Mouse (Mus musculus) midbrain, embryonic 14.5 days (tissue): Measurements from ENCODE around the gene Arhgef9. TPM values are rescaled to one million over a fixed set of nuclear protein-coding genes. Genes with fewer than 3 reads are reported as not detected.
A peak's percentile ranks its signal among the peaks of the same experiment; 100 is the strongest.

Source experiments
- ATAC-seq: fragments of 200-750 bp; cut with Nextera tagmentation; 2 replicates; pipeline ENCODE4 v1.8.0; 2017; ENCODE audit warnings: moderate number of reproducible peaks, moderate library complexity; ENCODE audit not compliant: low FRiP score, low TSS enrichment
- DNase-seq: peaks from one replicate; pipeline ENCODE4 v3.0.0-alpha.2; 2015
- H3K27ac ChIP-seq: fragments of 300-500 bp; sonication (generic); replicated peaks from 2 replicates; pipeline ENCODE4 v1.5.1; 2014; ENCODE audit warnings: mild to moderate bottlenecking, low read depth, low read length, moderate library complexity
- H3K27me3 ChIP-seq: fragments of 300-500 bp; sonication (generic); 2 replicates; pipeline ENCODE4 v1.6.1; 2014; ENCODE audit warnings: low read length, control low read depth, mixed read lengths; ENCODE audit not compliant: control insufficient read depth, insufficient read depth
- H3K36me3 ChIP-seq: fragments of 300-500 bp; sonication (generic); 2 replicates; pipeline ENCODE4 v1.6.1; 2014; ENCODE audit warnings: low read length, control low read depth; ENCODE audit not compliant: control insufficient read depth, insufficient read depth
- H3K4me1 ChIP-seq: fragments of 300-500 bp; sonication (generic); 2 replicates; pipeline ENCODE4 v1.6.1; 2014; ENCODE audit warnings: mild to moderate bottlenecking, antibody characterized with exemption, low read length, control low read depth; ENCODE audit not compliant: control insufficient read depth, insufficient read depth
- H3K4me2 ChIP-seq: fragments of 300-500 bp; sonication (generic); 2 replicates; pipeline ENCODE4 v1.6.1; 2014; ENCODE audit warnings: mild to moderate bottlenecking, low read length, moderate library complexity
- H3K4me3 ChIP-seq: fragments of 300-500 bp; sonication (generic); replicated peaks from 2 replicates; pipeline ENCODE4 v1.5.1; 2014; ENCODE audit warnings: low read depth, low read length
- H3K9ac ChIP-seq: fragments of 300-500 bp; sonication (generic); replicated peaks from 2 replicates; pipeline ENCODE4 v1.6.1; 2014; ENCODE audit warnings: mild to moderate bottlenecking, low read length, moderate library complexity
- H3K9me3 ChIP-seq: fragments of 300-500 bp; sonication (generic); 2 replicates; pipeline ENCODE4 v1.6.1; 2016; ENCODE audit warnings: low read length, control low read depth, mixed read lengths; ENCODE audit not compliant: control insufficient read depth
- WGBS: fragments of 180-500 bp; shearing (Covaris S2); extraction: QIAGEN DNeasy Blood & Tissue Kit; methylation state at CpG from one replicate; pipeline ENCODE4 v1.1.7; 2014; 5-methylcytosine and 5-hydroxymethylcytosine counted together
- polyA plus RNA-seq: library from polyadenylated mRNA; unstranded; fragments of >200 nt; fragmentation: Nextera tagmentation; extraction: Ambion mirVana; gene quantifications from 2 replicates; pipeline ENCODE4 v1.2.1, GENCODE M21; 2014

Gene Arhgef9
- polyA plus RNA-seq, 1 experiment from 2014 or later = 39.4 TPM

DNA sequence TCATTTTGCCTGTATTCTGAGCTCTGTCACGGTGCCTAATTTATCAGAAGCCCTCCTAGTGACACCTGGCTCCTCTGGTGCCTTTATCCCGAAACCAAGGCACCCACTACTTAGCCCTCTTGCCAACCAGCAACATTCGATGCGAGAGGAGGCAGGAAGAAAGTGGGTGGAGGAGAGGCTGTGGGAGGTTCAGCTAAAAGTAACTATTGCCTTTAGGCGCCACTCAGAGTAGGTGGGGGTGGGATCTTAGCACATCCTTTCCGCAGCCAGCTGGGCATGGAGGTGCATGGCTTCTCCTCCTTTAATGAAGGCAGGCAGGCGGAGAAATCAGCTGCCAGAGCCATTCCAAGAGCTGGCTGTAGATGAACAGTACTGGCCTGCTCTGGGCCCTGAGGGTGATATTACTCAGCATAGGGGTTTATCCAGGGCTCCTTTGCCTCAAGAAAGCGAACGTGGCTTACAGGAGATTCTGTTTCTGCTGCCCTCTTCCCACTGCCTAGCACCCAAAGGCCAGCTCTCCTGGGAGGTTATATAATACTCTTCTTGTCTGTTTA, 39.7 kb downstream of the Arhgef9 start:
- DNase-seq = peak; percentile 34

DNA sequence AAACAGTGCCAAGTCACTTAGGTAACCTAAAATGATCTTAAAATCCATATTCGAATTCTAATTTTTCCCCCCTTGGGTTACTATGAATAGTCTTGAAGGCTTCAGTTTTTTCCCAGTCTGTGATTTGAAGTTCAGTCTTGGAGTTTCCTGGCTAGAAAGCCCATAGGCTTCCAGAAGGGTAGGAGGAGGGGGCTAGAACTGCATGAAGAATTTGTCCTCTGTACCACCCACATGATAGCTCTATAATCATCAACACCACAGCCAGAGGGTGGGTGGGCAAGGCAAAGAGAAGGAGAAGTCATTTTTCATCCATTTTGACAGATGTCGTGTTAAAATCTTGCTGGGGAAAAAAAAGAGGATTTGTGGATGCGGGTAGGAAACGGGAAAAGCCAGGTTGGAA, 58.0 kb downstream of the Arhgef9 start:
- WGBS = 84% methylated on average over 4 of the region's 4 CpGs

More for the DNA sequence above, 39.7 kb downstream of the Arhgef9 start:
- H3K4me2 ChIP-seq = no peak overlapping the region
- no peaks in the 10 kb centered on the region for H3K36me3 ChIP-seq
- peaks cover 16% of the 10 kb centered on the region; the same call in 1 of the 2 replicates for H3K4me1 ChIP-seq
- H3K9ac ChIP-seq = no peak overlapping the region
- H3K27ac ChIP-seq = no peak overlapping the region
- WGBS = 31% methylated on average over 9 of the region's 9 CpGs
- H3K9me3 ChIP-seq = no peaks in the 10 kb centered on the region
- no peaks in the 10 kb centered on the region for H3K27me3 ChIP-seq
- no peak for ATAC-seq
- no peak overlapping the region for H3K4me3 ChIP-seq

GRCm38 (mm10) chrX:95133502-95133901, 63.2 kb downstream of the Arhgef9 start:
- Histone ChIP-seq H3K4me2 (no peak overlapping the region), H3K27ac (no peak overlapping the region), H3K27me3 (no peaks in the 10 kb centered on the region), H3K36me3 (no peaks in the 10 kb centered on the region), H3K9me3 (no peaks in the 10 kb centered on the region), H3K4me3 (no peak overlapping the region), H3K9ac (no peak overlapping the region), H3K4me1 (no peaks in the 10 kb centered on the region)
- ATAC-seq = no peak
- DNase-seq = no peak
- 93% methylated on average over 5 of the region's 5 CpGs for WGBS

More for the DNA sequence above, 58.0 kb downstream of the Arhgef9 start:
- Histone ChIP-seq H3K4me3 (no peak overlapping the region), H3K27me3 (no peaks in the 10 kb centered on the region), H3K27ac (no peak overlapping the region), H3K9me3 (no peaks in the 10 kb centered on the region), H3K4me1 (no peaks in the 10 kb centered on the region), H3K9ac (no peak overlapping the region), H3K4me2 (no peak overlapping the region), H3K36me3 (no peaks in the 10 kb centered on the region)
- no peak for DNase-seq
- ATAC-seq = no peak

DNA sequence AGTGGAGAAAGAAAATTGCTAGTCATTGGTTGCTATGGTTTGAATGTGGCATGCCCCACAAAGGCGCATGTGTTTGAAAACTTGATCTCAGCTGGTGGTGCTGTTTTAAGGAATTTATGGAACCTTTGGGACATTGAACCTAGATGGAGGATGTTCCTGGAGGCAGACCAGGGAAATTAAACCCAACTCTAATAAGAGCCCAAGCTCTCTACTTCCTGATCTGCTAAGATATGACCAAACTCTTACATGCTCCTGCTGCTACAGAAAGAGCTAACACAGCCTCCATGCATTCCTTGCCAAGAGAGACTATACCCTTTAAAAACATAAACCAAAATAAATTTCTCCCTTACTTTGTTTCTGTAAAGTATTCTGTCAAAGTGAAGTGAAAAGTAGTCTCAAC, 63.7 kb downstream of the Arhgef9 start:
- WGBS = 85% methylated on average over 1 of the region's 1 CpGs
- no peak for DNase-seq

DNA sequence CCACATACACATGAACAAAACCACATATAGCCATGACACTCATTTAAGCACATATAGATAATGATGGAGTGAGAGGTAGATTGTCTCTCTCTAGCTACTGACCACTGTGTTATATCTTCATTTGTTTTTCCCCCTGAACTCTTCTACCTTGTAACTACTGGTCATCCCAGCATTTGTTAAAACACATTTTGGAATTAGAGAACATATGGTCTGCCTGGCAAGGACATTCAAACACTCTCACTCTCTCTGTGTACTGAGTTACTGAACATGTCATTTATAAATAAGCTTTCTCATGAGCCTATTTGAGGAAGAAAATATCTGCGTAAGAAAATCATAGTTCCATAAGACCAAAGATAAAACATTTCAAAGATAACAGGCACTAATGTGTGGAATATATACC, 64.9 kb downstream of the Arhgef9 start:
- H3K4me3 ChIP-seq = no peak overlapping the region
- no peak overlapping the region for H3K4me2 ChIP-seq
- 98% methylated on average over 1 of the region's 1 CpGs for WGBS
- H3K9me3 ChIP-seq = no peaks in the 10 kb centered on the region
- no peak overlapping the region for H3K27ac ChIP-seq
- H3K27me3 ChIP-seq = no peaks in the 10 kb centered on the region
- no peaks in the 10 kb centered on the region for H3K36me3 ChIP-seq
- no peak for DNase-seq
- no peak for ATAC-seq
- H3K4me1 ChIP-seq = no peaks in the 10 kb centered on the region
- H3K9ac ChIP-seq = no peak overlapping the region

More for the DNA sequence above, 63.7 kb downstream of the Arhgef9 start:
- H3K9me3 ChIP-seq = no peaks in the 10 kb centered on the region
- no peak overlapping the region for H3K4me3 ChIP-seq
- H3K27me3 ChIP-seq = no peaks in the 10 kb centered on the region
- no peaks in the 10 kb centered on the region for H3K4me1 ChIP-seq
- H3K4me2 ChIP-seq = no peak overlapping the region
- H3K27ac ChIP-seq = no peak overlapping the region
- H3K36me3 ChIP-seq = no peaks in the 10 kb centered on the region
- ATAC-seq = no peak
- H3K9ac ChIP-seq = no peak overlapping the region

DNA sequence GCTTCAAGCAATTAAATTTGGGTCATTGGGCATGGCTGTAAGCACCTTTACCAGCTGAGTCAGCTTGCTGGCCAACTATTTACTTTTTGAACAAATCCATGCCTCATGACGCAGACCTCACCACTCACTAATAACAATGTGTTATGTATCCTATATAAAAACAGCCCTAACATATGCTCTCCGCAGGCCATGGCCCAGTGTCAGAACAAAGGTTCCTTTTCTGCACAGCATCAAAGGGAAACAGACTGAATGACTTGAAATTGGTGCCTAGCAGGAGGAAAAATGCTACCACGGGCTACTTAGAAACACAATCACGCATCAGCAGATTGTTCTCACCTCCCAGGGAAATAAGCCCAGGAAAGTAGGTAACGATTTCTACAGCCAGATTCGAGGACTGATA, 73.2 kb downstream of the Arhgef9 start:
- WGBS = 48% methylated on average over 6 of the region's 6 CpGs
- H3K36me3 ChIP-seq = no peaks in the 10 kb centered on the region
- H3K27ac ChIP-seq = no peak overlapping the region
- no peaks in the 10 kb centered on the region for H3K27me3 ChIP-seq
- ATAC-seq (no peak), DNase-seq (peak; percentile 1)
- no peak overlapping the region for H3K4me3 ChIP-seq
- no peak overlapping the region for H3K9ac ChIP-seq
- no peak overlapping the region for H3K4me2 ChIP-seq
- no peaks in the 10 kb centered on the region for H3K4me1 ChIP-seq
- H3K9me3 ChIP-seq = no peaks in the 10 kb centered on the region

- H3K4me1 ChIP-seq = no peaks in the 10 kb centered on the region
- no peaks in the 10 kb centered on the region for H3K9me3 ChIP-seq
- H3K27me3 ChIP-seq = no peaks in the 10 kb centered on the region
- DNase-seq (no peak), ATAC-seq (no peak)
- H3K4me3 ChIP-seq = no peak overlapping the region
- 80% methylated on average over 3 of the region's 3 CpGs for WGBS
- H3K27ac ChIP-seq = no peak overlapping the region
- H3K36me3 ChIP-seq = no peaks in the 10 kb centered on the region
- no peak overlapping the region for H3K9ac ChIP-seq
- no peak overlapping the region for H3K4me2 ChIP-seq
Observed at GRCm38 (mm10) chrX:95104361-95104760, 92.3 kb downstream of the Arhgef9 start.

DNA sequence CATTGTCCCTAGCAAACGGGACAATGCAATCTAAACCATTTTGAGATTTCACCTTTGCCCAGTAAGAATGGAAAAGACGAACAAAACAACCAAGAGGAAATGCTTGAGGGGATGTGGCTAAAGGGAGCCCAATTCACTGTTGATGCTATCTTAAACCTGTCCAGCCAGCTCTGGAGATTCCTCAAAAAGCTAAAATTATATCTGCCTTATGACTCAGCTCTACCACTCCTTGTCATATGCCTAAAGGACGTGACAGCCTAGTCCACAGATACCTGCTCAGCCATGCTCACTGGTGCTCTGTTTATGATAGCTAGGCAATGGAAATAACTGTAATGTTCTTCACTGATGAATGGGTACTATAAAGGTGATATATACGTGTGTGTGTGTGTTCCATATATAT, 109.0 kb downstream of the Arhgef9 start:
- ATAC-seq (no peak), DNase-seq (no peak)
- Histone ChIP-seq H3K4me2 (no peak overlapping the region), H3K9me3 (no peaks in the 10 kb centered on the region), H3K4me3 (no peak overlapping the region), H3K27ac (no peak overlapping the region), H3K27me3 (no peaks in the 10 kb centered on the region), H3K36me3 (no peaks in the 10 kb centered on the region), H3K9ac (no peak overlapping the region), H3K4me1 (no peaks in the 10 kb centered on the region)
- 82% methylated on average over 4 of the region's 4 CpGs for WGBS

DNA sequence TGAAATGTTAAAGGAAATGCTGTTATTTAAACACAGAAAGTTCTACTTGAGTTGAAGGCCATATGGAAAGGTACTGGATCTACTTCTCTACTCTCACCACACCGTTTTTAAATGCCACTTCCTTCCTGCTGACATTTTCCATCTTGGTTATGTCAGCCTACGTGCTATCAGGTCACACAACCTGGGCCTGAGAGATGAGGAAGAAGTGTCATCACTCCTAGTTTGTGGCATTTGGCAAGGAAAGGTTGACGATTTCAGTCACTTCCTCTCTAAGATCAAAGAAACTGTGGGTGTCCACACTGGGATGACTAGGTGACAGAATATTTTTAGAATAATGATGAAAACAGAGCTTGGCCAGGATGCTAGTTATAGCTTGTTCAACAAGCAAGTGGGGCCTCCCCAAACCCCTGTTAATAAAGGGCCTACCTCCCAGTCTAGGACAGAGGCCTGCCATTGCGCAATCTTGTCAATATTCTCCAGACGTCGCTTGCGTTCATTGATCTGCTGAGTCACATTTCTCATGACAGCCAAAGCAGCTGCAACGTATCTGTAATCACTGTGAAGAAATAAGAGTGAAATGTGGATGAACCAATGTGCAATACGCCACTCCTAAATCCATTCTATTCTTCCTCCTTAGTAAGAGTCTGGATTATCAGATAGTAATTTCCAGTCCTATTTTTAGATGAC, 119.5 kb downstream of the Arhgef9 start:
- no peaks in the 10 kb centered on the region for H3K4me1 ChIP-seq
- no peak overlapping the region for H3K9ac ChIP-seq
- H3K4me3 ChIP-seq = no peak overlapping the region
- no peak for ATAC-seq
- no peak overlapping the region for H3K4me2 ChIP-seq
- no peaks in the 10 kb centered on the region for H3K27me3 ChIP-seq
- no peaks in the 10 kb centered on the region; the same call in 1 of the 2 replicates for H3K36me3 ChIP-seq
- no peak for DNase-seq
- H3K9me3 ChIP-seq = no peaks in the 10 kb centered on the region
- H3K27ac ChIP-seq = no peak overlapping the region
- 85% methylated on average over 9 of the region's 9 CpGs for WGBS
